Mouse (Mus musculus): ENCODE measurements at regions not wholly inside any gene's neighbourhood (a gene's known extent, or its start where the extent isn't known, plus 50 kb on each side); places are given as distances from the start of the nearest gene placed in this dataset.
A peak's percentile ranks its signal among the peaks of the same experiment; 100 is the strongest.

GRCm38 (mm10) chr16:5537286-5538204 lies 281.8 kb upstream of the Eef2kmt start:
- DNase-seq (ENCODE audit: low spot score), result peak; percentile 64

- DNase-seq (ENCODE audit: low spot score), result no peak
These were observed 280.8 kb upstream of the Eef2kmt start for GRCm38 (mm10) chr16:5536515-5536972.

- DNase-seq (ENCODE audit: low spot score), result no peak
These were observed 279.6 kb upstream of the Eef2kmt start for GRCm38 (mm10) chr16:5535414-5535813.

- DNase-seq (ENCODE audit: low spot score), result peak; percentile 20
These were observed 279.1 kb upstream of the Eef2kmt start for GRCm38 (mm10) chr16:5534862-5535261.

- no peak for DNase-seq (ENCODE audit: low spot score)
These were observed 278.6 kb upstream of the Eef2kmt start for GRCm38 (mm10) chr16:5534385-5534784.

DNA sequence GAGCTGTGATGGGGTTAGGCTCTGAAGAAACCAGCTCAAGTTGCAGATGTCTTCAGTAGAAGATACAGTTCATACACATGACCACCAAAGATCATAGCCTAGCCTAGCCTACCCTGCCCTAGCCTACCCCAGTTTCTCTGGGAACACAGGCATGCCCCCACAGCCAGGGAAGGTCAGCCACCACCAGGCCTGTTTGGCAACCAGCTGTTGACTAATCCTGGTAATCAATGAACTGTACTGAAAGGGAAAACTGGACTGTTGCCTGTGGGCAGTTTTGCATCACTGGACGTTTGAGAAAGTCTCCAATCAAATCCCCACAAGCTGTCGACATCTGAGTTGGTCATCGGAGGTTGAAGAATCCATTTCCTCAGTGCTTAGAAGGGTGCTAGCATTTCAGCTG lies 276.5 kb upstream of the Eef2kmt start:
- DNase-seq (ENCODE audit: low spot score), result no peak

- DNase-seq (ENCODE audit: low spot score), result no peak
These were observed 274.0 kb upstream of the Eef2kmt start for GRCm38 (mm10) chr16:5529823-5530222.

GRCm38 (mm10) chr16:5527936-5528335 lies 272.2 kb upstream of the Eef2kmt start:
- no peak for DNase-seq (ENCODE audit: low spot score)

DNA sequence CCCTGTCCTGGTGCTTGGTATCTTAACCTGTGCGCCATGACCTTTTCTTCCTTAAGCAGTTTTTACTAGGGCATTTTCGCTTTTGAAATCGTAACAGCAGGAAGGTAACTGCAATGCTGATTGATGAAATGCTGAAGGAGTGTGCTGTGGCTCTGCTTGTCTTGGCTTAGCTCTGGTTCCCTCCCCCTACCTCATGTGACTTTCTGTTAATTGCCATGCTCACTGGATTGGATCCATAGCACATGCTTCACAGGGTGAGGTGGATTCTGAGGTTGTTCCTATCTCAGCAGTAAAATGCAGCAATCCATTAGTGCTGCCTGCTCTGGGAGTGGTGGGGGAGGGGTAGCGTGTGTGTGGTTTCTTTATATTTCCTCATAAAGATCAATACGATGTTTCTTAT lies 268.6 kb upstream of the Eef2kmt start:
- DNase-seq (ENCODE audit: low spot score), result no peak

DNA sequence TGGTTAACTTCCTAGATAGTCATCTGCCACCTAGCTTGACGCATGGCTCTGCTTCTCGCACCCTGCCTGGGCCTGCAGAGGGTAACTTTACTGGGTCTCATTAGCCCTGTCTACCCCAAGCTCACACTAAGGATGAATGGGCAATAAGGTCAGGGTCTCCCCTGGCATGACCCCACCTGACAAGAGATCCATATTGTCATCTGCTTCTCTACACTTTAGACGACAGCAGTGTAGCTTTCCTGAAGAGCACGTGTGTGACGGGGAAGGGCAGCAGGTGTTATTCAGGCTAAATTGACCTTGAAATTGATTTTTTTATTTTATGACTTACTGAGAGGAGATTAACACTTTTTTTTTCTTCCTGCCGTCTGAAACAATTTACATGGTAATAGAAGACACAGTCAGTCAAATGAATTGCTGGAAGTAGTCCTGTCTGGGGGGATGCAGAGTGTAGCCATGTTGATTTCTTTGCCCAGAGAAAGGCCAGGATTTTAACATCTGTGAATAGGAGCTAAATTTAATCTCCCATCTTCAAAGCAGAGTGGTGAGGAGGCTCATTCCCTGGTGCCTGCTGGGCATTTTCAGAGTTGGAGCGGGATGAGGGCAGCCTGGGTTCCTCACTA lies 267.7 kb upstream of the Eef2kmt start:
- DNase-seq (ENCODE audit: low spot score), result no peak

DNA sequence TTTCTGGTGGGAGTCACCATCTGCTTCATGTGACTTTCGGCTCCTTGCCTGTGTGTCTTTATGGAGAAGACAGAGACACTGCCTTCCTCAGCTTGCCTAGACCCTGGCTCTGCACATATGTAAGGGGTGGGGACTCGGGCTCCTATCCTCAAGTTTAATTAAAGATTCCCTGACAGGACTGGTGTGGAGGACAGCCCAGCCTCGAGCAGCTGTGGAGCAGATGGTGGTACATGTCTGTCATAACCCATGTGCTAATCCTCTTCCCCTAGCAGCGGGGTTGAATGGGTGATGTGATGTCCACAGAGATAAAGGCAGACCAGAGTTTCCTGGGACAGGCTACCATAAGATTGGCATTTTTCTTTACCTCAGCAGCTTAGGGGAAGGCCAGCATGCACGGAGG lies 262.0 kb upstream of the Eef2kmt start:
- DNase-seq (ENCODE audit: low spot score), result no peak

DNA sequence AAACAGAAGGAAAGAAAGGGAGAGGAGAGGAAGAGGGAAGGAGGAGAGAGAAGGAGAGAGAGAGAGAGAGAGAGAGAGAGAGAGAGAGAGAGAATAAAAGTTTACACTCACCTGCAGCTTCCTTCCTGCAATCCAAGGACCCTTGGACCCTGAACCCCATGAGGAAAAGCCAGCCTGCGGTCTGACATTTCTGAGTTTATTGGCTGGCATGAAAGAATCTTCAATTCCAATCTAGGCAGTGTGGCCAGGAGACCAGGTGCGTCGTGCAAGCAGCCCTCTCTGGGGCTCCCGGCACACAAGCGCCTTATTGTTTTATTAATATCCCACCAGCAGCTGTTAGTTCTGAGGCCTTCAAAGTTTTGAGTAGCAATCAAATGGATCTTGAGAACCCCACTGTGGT lies 260.1 kb upstream of the Eef2kmt start:
- DNase-seq (ENCODE audit: low spot score), result no peak

DNA sequence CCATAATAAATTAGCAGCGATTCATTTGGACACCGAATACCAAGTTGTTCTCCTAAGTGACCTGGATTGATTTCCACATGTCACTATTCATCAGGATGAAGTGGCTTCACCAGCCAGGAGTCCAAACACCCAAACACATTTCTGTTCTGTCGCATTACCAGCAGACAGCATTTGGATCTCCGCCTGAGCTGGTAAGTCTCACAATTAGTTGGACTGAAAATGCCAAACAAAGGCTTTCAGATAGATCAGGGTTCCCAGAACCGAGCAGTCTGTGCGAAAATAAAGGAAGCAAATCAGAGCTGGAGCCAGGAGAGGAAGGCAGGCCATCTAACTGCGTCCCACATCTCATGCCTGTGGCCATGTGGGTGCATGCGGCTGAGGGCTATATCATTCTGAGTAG lies 251.5 kb upstream of the Eef2kmt start:
- DNase-seq (ENCODE audit: low spot score), result no peak

DNA sequence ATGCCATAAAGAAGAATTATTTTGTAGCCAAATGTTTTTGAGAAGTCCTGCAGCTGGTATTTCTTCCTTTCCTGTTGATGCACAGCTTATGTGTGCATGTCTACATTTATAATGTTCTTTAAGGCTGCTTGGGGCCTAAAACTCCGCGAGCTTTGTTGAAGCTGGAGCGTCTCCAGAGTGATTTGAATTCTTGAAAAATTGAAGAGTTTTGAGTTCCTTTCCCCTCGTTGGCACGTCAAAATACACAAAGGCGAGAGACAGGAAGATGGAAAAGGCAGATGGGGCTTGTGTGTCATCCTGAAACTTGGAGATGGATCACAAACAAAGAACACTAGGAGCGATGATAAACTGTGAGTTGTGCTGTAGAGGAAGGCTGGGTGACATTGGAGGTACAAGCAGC lies 246.2 kb upstream of the Eef2kmt start:
- no peak for DNase-seq (ENCODE audit: low spot score)

DNA sequence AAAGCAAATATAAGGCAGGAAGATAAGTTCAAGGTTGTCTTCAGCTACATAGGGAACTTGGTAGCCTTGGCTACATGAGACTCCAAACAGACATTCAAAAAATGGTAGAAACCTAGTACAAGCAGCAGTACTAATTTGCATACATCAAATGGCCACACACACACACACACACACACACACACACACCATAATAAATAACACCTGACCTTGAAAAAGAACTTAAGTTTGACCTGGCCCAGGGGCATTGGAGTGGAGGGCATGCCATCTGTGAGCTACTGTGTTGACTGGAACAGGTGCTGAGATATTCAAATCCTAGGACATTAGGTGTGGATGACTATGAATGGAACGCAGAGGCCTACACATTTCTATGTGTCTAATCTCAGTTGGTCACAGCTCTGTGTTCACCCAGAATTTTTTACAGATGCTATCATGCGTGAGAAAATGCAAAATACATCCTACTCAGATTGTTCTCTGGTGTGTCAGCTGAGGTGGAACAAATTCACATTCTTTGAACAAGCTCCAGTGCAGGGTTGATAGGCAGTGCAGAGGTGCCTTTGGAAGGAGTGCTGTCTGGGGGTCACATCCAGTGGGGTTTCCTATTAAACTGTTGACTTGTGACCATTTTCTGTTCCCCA lies 240.4 kb upstream of the Eef2kmt start:
- no peak for DNase-seq (ENCODE audit: low spot score)

DNA sequence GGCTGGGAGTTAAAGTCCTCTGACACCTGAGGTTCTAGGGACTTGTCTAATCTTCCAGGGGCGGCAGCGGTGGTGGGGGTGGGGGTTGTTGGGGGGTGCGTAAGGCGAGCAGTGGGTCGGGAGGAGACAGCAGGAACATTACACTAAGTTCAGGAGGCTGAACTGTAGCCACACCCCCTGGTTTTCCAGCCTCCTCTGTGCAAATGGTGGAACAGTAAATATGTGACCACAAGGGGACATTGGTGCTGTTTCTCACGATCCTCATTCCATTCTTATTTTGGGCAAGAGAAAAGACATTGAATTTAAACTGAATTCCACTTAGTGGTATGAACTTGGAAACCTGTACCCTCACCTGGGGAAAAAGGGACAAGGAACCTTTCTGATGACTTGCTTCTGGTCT lies 237.6 kb upstream of the Eef2kmt start:
- no peak for DNase-seq (ENCODE audit: low spot score)

- DNase-seq (ENCODE audit: low spot score), result no peak
These were observed 231.5 kb upstream of the Eef2kmt start for GRCm38 (mm10) chr16:5487259-5487658.

GRCm38 (mm10) chr16:5483337-5483736 lies 227.6 kb upstream of the Eef2kmt start:
- DNase-seq (ENCODE audit: low spot score), result no peak

DNA sequence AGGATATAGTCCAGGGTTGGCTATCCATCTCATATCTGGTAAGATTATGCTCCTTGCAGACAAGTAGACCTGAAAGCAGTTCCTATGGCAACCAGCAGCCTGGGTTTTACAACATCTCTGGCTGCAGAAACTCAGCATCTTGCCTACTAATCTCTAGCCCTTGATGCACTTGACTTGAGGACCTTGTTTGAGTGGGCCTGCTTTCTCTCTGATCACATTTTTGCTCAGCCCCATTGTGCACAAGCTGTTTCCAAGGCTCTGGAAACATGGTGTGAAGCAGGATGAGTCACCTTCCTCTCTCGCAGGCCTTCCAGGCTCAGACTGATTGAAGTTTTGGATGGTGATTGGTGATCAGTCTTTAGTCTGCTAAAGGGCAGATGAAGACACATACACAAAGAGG lies 224.4 kb upstream of the Eef2kmt start:
- no peak for DNase-seq (ENCODE audit: low spot score)

DNA sequence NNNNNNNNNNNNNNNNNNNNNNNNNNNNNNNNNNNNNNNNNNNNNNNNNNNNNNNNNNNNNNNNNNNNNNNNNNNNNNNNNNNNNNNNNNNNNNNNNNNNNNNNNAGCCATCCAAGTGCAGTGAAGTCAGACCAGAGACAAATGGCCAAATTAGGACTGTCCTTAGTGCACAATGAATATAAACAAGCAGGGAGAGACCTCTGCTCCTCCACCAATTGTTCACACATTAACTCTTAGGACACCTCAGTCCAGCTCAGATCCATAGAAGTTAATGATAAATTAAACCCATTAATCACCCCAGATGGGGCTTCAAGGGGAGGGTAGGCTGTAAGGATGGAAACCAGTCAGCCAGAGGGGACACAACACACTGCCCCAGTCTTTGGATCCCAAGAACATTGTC lies 223.2 kb upstream of the Eef2kmt start:
- no peak for DNase-seq (ENCODE audit: low spot score)

DNA sequence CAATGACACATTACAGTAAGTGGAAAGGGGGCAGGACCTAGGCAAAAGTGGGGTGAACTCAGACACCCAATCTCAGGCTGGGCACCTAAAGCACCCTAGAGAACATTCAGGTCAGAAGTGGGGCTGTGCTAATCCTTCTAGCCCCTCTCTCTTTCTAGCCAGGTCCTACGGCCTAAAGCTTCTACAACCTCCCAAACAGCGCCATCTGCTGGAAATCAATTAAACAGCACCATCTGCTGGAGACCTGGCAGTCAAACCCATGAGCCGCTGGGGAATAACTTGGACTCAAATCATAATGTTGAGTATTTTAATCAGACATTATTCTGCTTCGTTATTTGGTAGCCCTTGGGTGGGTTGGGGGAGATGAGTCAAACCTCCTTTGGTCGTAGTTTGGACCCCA lies 215.5 kb upstream of the Eef2kmt start:
- peak; percentile 78 for DNase-seq (ENCODE audit: low spot score)

DNA sequence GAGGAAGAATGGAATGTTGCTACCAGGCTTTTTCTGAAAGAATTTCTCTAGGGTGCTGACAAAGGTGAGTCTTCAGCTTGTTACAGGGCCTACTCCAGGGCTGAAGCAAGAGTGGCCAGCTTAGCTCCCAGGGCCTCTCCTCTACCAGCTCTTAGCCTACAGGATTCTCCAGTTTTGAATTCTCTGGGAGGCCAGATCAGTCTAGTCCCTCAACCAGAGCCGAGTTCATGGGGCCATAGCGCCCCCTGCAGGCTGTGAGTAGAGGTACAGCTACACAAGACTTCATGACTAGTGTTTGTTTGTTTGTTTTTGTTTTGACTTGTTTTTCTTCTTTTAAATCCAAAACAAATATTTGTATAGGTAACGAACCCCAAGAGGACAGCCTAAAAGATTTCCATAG lies 211.8 kb upstream of the Eef2kmt start:
- peak; percentile 68 for DNase-seq (ENCODE audit: low spot score)

- DNase-seq (ENCODE audit: low spot score), result no peak
These were observed 211.0 kb upstream of the Eef2kmt start for GRCm38 (mm10) chr16:5466760-5467159.
